Mouse (Mus musculus) lung, adult 2 months (tissue): ENCODE measurements at regions not wholly inside any gene's neighbourhood (a gene's known extent, or its start where the extent isn't known, plus 50 kb on each side); places are given as distances from the start of the nearest gene placed in this dataset.

ENCODE experiments used
- DNase-seq: peaks from one replicate; pipeline ENCODE4 v3.0.0; 2022
- H3K4me1 ChIP-seq: fragments of 200-500 bp; 2 replicates; pipeline ENCODE4 v1.6.1; 2011; ENCODE audit warnings: low read length; ENCODE audit not compliant: control insufficient read depth, insufficient read depth
- H3K4me3 ChIP-seq: fragments of 200-500 bp; replicated peaks from 2 replicates; pipeline ENCODE3; 2011; ENCODE audit warnings: low read depth, mild to moderate bottlenecking, control low read depth, low read length; ENCODE audit errors: extremely low read depth
- CTCF ChIP-seq: fragments of 200-500 bp; IDR thresholded peaks from 2 replicates; pipeline ENCODE4 v1.5.1; 2011; ENCODE audit warnings: mild to moderate bottlenecking, low read length, control low read depth; ENCODE audit not compliant: insufficient read depth
- POLR2A ChIP-seq: fragments of 200-500 bp; IDR thresholded peaks from 2 replicates; pipeline ENCODE4 v1.6.1; 2011; ENCODE audit warnings: low read depth, mild to moderate bottlenecking, control low read depth, low read length, borderline replicate concordance; ENCODE audit errors: extremely low read depth
- WGBS: fragments of 180-500 bp; shearing (Covaris S2); methylation state at CpG from one replicate; pipeline ENCODE4 v1.1.7; 2018; 5-methylcytosine and 5-hydroxymethylcytosine counted together

DNA sequence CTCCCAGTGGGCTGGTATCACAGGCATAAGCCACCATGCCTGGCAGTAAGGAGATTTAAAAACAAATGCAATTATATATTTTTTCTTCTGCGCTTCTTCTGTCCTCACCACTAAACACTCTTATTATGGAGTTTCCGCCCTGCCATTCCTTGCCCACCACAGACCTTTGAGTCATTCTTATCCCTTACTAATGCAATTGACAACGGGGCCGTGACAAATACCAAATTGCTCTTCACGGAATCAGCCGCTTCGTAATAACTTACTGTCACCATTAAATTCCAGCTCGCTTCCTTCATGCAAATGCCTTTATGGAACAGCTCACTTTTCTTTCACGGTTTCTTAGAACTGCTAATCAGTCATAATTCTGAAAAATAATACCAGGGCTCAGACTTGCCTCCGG is 59.4 kb upstream of the Dhx40 start:
- no peaks in the 10 kb centered on the region for H3K4me1 ChIP-seq
- H3K4me3 ChIP-seq: no peak overlapping the region
- no peak for DNase-seq
- WGBS: 83% methylated on average over 10 of the region's 10 CpGs
- no peak for TF ChIP-seq POLR2A
- no peak for TF ChIP-seq CTCF

DNA sequence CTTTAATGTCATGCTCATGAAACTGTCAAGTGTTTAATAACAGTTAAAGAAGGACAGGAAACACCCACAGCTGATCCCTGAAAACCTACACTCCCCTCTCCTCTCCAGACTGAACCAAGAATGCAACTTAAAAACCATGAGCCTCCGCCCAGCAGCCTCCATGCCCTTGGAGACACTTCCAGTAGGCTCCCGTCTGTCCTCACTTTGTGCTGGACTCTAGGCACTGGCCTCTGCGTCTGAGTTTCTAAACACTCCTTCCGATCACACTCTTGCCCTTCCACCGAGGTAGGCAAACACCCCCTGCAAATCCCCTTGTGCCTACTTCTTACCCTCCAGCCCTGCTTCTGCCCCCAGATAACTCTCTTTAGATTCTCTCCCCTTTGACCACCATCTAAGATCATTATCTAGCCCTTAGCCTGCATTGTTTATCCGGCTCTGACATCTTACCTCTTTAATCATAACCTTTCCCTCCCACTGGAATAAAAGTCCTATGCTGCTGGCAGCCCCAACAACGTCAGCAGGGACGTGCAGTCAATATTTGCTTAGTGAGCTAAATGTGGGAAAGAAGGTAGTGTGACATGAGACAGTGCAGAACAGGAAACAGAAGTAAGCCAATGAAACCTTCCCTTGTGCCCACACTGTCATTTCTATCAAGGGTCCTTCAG is 52.5 kb upstream of the Dhx40 start:
- TF ChIP-seq POLR2A (no peak), CTCF (no peak)
- no peak for DNase-seq
- H3K4me3 ChIP-seq: no peak overlapping the region
- H3K4me1 ChIP-seq: peaks cover 6% of the 10 kb centered on the region; the same call in 1 of the 2 replicates
- WGBS: 19% methylated on average over 8 of the region's 8 CpGs

DNA sequence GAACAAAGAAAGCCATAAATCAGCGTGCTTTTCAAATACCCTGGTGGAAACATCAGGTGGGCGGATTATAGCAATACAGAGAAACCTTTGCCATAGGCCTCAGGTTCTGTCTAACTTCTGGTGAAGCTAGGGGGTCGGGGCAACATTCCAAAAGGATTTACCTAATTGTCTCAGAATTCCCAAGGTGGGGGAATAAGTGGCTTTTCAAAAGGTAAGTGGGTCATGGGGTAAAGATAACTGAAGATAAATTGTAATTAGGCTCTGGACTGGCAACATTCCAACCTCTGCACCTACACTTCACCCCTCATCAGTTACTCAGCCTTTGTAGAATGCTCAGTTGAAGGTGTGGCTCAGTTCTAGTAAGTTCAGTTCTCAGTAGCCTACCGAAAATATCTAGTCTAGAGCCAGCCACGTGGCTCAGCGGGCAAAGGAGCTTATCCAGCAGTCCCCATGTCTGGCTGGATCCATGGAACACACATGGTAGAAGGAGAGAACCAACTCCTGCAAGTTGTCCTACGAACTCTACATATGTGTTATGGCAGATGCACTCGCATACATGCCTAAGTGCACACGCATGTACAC is 51.8 kb upstream of the Dhx40 start:
- WGBS: 83% methylated on average over 9 of the region's 9 CpGs
- peaks cover 6% of the 10 kb centered on the region; the same call in 1 of the 2 replicates for H3K4me1 ChIP-seq
- TF ChIP-seq POLR2A (no peak), CTCF (no peak)
- DNase-seq: no peak
- no peak overlapping the region for H3K4me3 ChIP-seq

DNA sequence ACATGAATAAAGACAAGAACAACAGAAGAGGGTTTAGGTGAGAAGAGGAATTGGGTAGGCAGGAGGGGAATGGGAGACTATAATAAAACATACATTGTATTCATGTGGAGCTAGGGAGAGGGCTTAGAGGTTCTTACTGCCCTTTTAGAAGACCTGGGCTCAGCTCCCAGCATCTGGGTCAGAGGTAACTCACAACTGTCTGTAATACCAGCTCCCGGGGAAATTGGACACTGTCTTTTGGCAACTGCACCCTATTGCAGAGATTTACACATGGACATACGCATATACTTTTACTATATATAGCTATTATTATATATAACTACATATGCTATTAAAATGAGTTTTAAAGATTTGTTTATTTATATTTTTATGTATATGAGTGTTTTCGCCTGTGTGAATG is 50.7 kb upstream of the Dhx40 start:
- no peak for DNase-seq
- H3K4me3 ChIP-seq: no peak overlapping the region
- peaks cover 8% of the 10 kb centered on the region; the same call in 1 of the 2 replicates for H3K4me1 ChIP-seq
- WGBS: 90% methylated on average over 3 of the region's 3 CpGs
- TF ChIP-seq CTCF (no peak), POLR2A (no peak)
